Comparison of ENCODE assay signal across 8 mouse cellular contexts in genomic region chr4:150915181-150915906, GRCm38 (mm10). TPM values are rescaled to one million over a fixed set of nuclear protein-coding genes. Genes with fewer than 3 reads are reported as not detected.
A peak's percentile ranks its signal among the peaks of the same experiment; 100 is the strongest.
DNase-seq lines count a peak whose midpoint lies in the region; ATAC-seq and TF ChIP-seq lines count a peak whose summit lies in the region.

No protein-coding gene starts in this region.

- H3K9ac ChIP-seq in kidney, embryonic 15.5 days, result peak overlapping the region; percentile 65
- H3K9ac ChIP-seq in ES-Bruce4 (ENCODE audit: low read depth, poor library complexity, severe bottlenecking), result peak overlapping the region; percentile 53
- H3K9ac ChIP-seq in limb, embryonic 11.5 days (ENCODE audit: low read length), result peak overlapping the region; percentile 80
- peak overlapping the region; percentile 69; the same call in 1 of the 2 replicates for H3K9ac ChIP-seq in stomach, embryonic 15.5 days

- peak overlapping the region; percentile 73 for H3K4me3 ChIP-seq in kidney, embryonic 15.5 days (replicated peaks)
- peak overlapping the region; percentile 87 for H3K4me3 ChIP-seq in ES-Bruce4 (ENCODE audit: low read depth, low read length)
- H3K4me3 ChIP-seq in embryonic fibroblast, embryonic 13.5 days (ENCODE audit: insufficient read depth, low read length), result peak overlapping the region; percentile 57
- peak overlapping the region; percentile 65; the same call in 1 of the 2 replicates for H3K4me3 ChIP-seq in limb, embryonic 11.5 days (ENCODE audit: low read depth, low read length)
- peak overlapping the region; percentile 66 for H3K4me3 ChIP-seq in stomach, embryonic 15.5 days (replicated peaks)

- H3K4me1 ChIP-seq in kidney, embryonic 15.5 days, result peaks cover 21% of the 10 kb centered on the region
- peaks cover 4% of the 10 kb centered on the region for H3K4me1 ChIP-seq in ES-Bruce4 (ENCODE audit: control insufficient read depth, insufficient read depth, low read length)
- peaks cover 7% of the 10 kb centered on the region for H3K4me1 ChIP-seq in embryonic fibroblast, embryonic 13.5 days (ENCODE audit: control insufficient read depth, insufficient read depth, low read length)
- peaks cover 9% of the 10 kb centered on the region; the same call in 1 of the 2 replicates for H3K4me1 ChIP-seq in limb, embryonic 11.5 days (ENCODE audit: control insufficient read depth, insufficient read depth, low read length)
- peaks cover 3% of the 10 kb centered on the region; the same call in 1 of the 2 replicates for H3K4me1 ChIP-seq in stomach, embryonic 15.5 days

- TF ChIP-seq EP300 in ES-Bruce4 (IDR thresholded peaks at IDR 0.05; ENCODE audit: insufficient read depth, low read depth, low read length), result no peak

- no peak for ATAC-seq in kidney, embryonic 15.5 days (replicated peaks; ENCODE audit: low FRiP score)
- no peak for ATAC-seq in limb, embryonic 11.5 days (ENCODE audit: insufficient number of reproducible peaks, low FRiP score, low TSS enrichment, low read depth)
- 0 out of 2 replicates have a peak, but pooled peaks have one; percentile 11 for ATAC-seq in stomach, embryonic 15.5 days (ENCODE audit: insufficient read depth, low FRiP score, low read depth)

- TF ChIP-seq CTCF in ES-Bruce4 (IDR thresholded peaks at IDR 0.05; ENCODE audit: low read depth, low read length), result no peak
- TF ChIP-seq CTCF in embryonic fibroblast, embryonic 13.5 days (IDR thresholded peaks at IDR 0.05; ENCODE audit: borderline replicate concordance, insufficient read depth, low read length), result peak; percentile 2; the same call in 1 of the 2 replicates

- peak overlapping the region; percentile 71 for H3K4me2 ChIP-seq in kidney, embryonic 15.5 days
- H3K4me2 ChIP-seq in limb, embryonic 11.5 days (ENCODE audit: low read depth, severe bottlenecking), result peak overlapping the region; percentile 77
- peak overlapping the region; percentile 57 for H3K4me2 ChIP-seq in stomach, embryonic 15.5 days

- no peaks in the 10 kb centered on the region for H3K27me3 ChIP-seq in kidney, embryonic 15.5 days
- no peaks in the 10 kb centered on the region for H3K27me3 ChIP-seq in ES-Bruce4 (ENCODE audit: control insufficient read depth, insufficient read depth, low read length, poor library complexity, severe bottlenecking)
- no peaks in the 10 kb centered on the region for H3K27me3 ChIP-seq in limb, embryonic 11.5 days (ENCODE audit: control insufficient read depth, insufficient read depth, low read length)
- H3K27me3 ChIP-seq in stomach, embryonic 15.5 days (replicated peaks), result no peaks in the 10 kb centered on the region

- no peaks in the 10 kb centered on the region for H3K9me3 ChIP-seq in kidney, embryonic 15.5 days (replicated peaks)
- no peaks in the 10 kb centered on the region for H3K9me3 ChIP-seq in ES-Bruce4 (replicated peaks; ENCODE audit: control insufficient read depth, insufficient read depth, low read length, poor library complexity, severe bottlenecking)
- no peaks in the 10 kb centered on the region for H3K9me3 ChIP-seq in limb, embryonic 11.5 days (ENCODE audit: control insufficient read depth, low read length)
- no peaks in the 10 kb centered on the region for H3K9me3 ChIP-seq in stomach, embryonic 15.5 days

- no peaks in the 10 kb centered on the region for H3K36me3 ChIP-seq in kidney, embryonic 15.5 days
- H3K36me3 ChIP-seq in ES-Bruce4 (ENCODE audit: control insufficient read depth, insufficient read depth, low read length, poor library complexity, severe bottlenecking), result no peaks in the 10 kb centered on the region
- no peaks in the 10 kb centered on the region for H3K36me3 ChIP-seq in limb, embryonic 11.5 days (ENCODE audit: control insufficient read depth, insufficient read depth, low read length)
- H3K36me3 ChIP-seq in stomach, embryonic 15.5 days, result no peaks in the 10 kb centered on the region

- WGBS in kidney, embryonic 15.5 days, result 56% methylated on average over 10 of the region's 10 CpGs
- WGBS in limb, embryonic 11.5 days, result 69% methylated on average over 10 of the region's 10 CpGs
- 45% methylated on average over 10 of the region's 10 CpGs for WGBS in stomach, embryonic 15.5 days

- no peak for TF ChIP-seq POLR2A in ES-Bruce4 (IDR thresholded peaks at IDR 0.05; ENCODE audit: insufficient read depth, low read length)
- TF ChIP-seq POLR2A in embryonic fibroblast, embryonic 13.5 days (IDR thresholded peaks at IDR 0.05; ENCODE audit: low read depth, low read length), result peak; percentile 10

- DNase-seq in kidney, postnatal 36 days, result no peak
- DNase-seq in limb, embryonic 11.5 days (ENCODE audit: low spot score), result no peak
- DNase-seq in thymus, postnatal 25 days, result no peak
- DNase-seq in cerebellum, postnatal 14 days, result no peak

- peak overlapping the region; percentile 94 for H3K27ac ChIP-seq in kidney, embryonic 15.5 days
- H3K27ac ChIP-seq in ES-Bruce4 (ENCODE audit: insufficient read depth, low read length), result peak overlapping the region; percentile 64
- H3K27ac ChIP-seq in embryonic fibroblast, embryonic 13.5 days (ENCODE audit: insufficient read depth, low read length), result peak overlapping the region; percentile 29; the same call in 1 of the 2 replicates
- H3K27ac ChIP-seq in limb, embryonic 11.5 days (replicated peaks; ENCODE audit: low read depth, low read length), result no peak overlapping the region
- H3K27ac ChIP-seq in stomach, embryonic 15.5 days, result peak overlapping the region; percentile 62

RNA-seq across cellular contexts. Expression of gene Tnfrsf9, which starts 1.0 kb away (rescaled TPM):
- 0.32 and 0.40 TPM in 2 replicates for polyA plus RNA-seq in kidney, embryonic 15.5 days (2015; fragmentation: Nextera tagmentation; extraction: Ambion mirVana)
- 1.1 and 1.6 TPM in 2 replicates for polyA plus RNA-seq in ES-Bruce4 (2011; ENCODE audit: insufficient read depth, insufficient read length, low read depth, missing spikeins)
- 0.33 and 0.58 TPM in 2 replicates for polyA plus RNA-seq in embryonic fibroblast, embryonic 13.5 days (2011; ENCODE audit: insufficient read length, low read depth, missing spikeins)
- polyA plus RNA-seq in limb, embryonic 11.5 days (2014; fragmentation: Nextera tagmentation; extraction: Ambion mirVana), result 0.69 and 0.72 TPM in 2 replicates
- 0.98 and 1.2 TPM in 2 replicates for polyA plus RNA-seq in stomach, embryonic 15.5 days (2015; fragmentation: Nextera tagmentation; extraction: Ambion mirVana)

RNA-seq across cellular contexts. Expression of gene Park7, which starts 1.1 kb away (rescaled TPM):
- polyA plus RNA-seq in kidney, embryonic 15.5 days (2015; fragmentation: Nextera tagmentation; extraction: Ambion mirVana), result 391 and 393 TPM in 2 replicates
- 210 and 215 TPM in 2 replicates for polyA plus RNA-seq in ES-Bruce4 (2011; ENCODE audit: insufficient read depth, insufficient read length, low read depth, missing spikeins)
- polyA plus RNA-seq in embryonic fibroblast, embryonic 13.5 days (2011; ENCODE audit: insufficient read length, low read depth, missing spikeins), result 102 and 121 TPM in 2 replicates
- polyA plus RNA-seq in limb, embryonic 11.5 days (2014; fragmentation: Nextera tagmentation; extraction: Ambion mirVana), result 486 and 501 TPM in 2 replicates
- 411 and 424 TPM in 2 replicates for polyA plus RNA-seq in stomach, embryonic 15.5 days (2015; fragmentation: Nextera tagmentation; extraction: Ambion mirVana)
